In genomic region chr17:80969643-80970619, GRCm38 (mm10) we compare ENCODE assay signal across 9 mouse cellular contexts. TPM values are rescaled to one million over a fixed set of nuclear protein-coding genes. Genes with fewer than 3 reads are reported as not detected.
A peak's percentile ranks its signal among the peaks of the same experiment; 100 is the strongest.
DNase-seq lines count a peak whose midpoint lies in the region; ATAC-seq and TF ChIP-seq lines count a peak whose summit lies in the region.
"Had no signal": no experiment of that assay in that cellular context is flagged by ENCODE, and none has a peak within 500 bp of the region (broad histone marks: within the 10 kb centered on the region; RNA-seq: fewer than 3 reads in every experiment).

No protein-coding gene starts in this region.

- ATAC-seq in kidney, embryonic 16.5 days (ENCODE audit: low FRiP score, low TSS enrichment): peak; percentile 75
- peak; percentile 90 for ATAC-seq in midbrain, embryonic 16.5 days
- no peak for ATAC-seq in monocyte, adult 5-6 weeks (replicated peaks; ENCODE audit: insufficient number of reproducible peaks, low FRiP score, low TSS enrichment, poor library complexity, severe bottlenecking)

- peaks cover 43% of the 10 kb centered on the region for H3K4me1 ChIP-seq in kidney, embryonic 16.5 days (ENCODE audit: insufficient read depth, low read length)
- H3K4me1 ChIP-seq in cortical plate, adult 2 months (ENCODE audit: control insufficient read depth, insufficient read depth, low read length): peaks cover 6% of the 10 kb centered on the region; the same call in 1 of the 2 replicates
- H3K4me1 ChIP-seq in midbrain, embryonic 16.5 days (ENCODE audit: control insufficient read depth, insufficient read depth, low read length): peaks cover 30% of the 10 kb centered on the region
- H3K4me1 ChIP-seq: liver, embryonic 15.5 days had no signal

- no peak overlapping the region for H3K4me3 ChIP-seq in kidney, embryonic 16.5 days (ENCODE audit: low read length)
- H3K4me3 ChIP-seq in cortical plate, adult 2 months (ENCODE audit: insufficient read depth, low read length): peak overlapping the region; percentile 1; the same call in 1 of the 2 replicates
- no peak overlapping the region for H3K4me3 ChIP-seq in midbrain, embryonic 16.5 days (ENCODE audit: low read depth, low read length)
- H3K4me3 ChIP-seq: liver, embryonic 15.5 days had no signal

- no peaks in the 10 kb centered on the region for H3K36me3 ChIP-seq in kidney, embryonic 16.5 days (ENCODE audit: insufficient read depth, low read length)
- H3K36me3 ChIP-seq in midbrain, embryonic 16.5 days (ENCODE audit: control insufficient read depth, insufficient read depth, low read length): no peaks in the 10 kb centered on the region
- H3K36me3 ChIP-seq: liver, embryonic 15.5 days had no signal

- H3K9me3 ChIP-seq in kidney, embryonic 16.5 days (ENCODE audit: low read length): no peaks in the 10 kb centered on the region
- no peaks in the 10 kb centered on the region for H3K9me3 ChIP-seq in midbrain, embryonic 16.5 days (replicated peaks; ENCODE audit: control insufficient read depth, low read length, poor library complexity, severe bottlenecking)
- H3K9me3 ChIP-seq: liver, embryonic 15.5 days had no signal

- TF ChIP-seq POLR2A in cortical plate, adult 2 months (IDR thresholded peaks at IDR 0.05; ENCODE audit: extremely low read depth, insufficient read depth, low read length): no peak

- H3K4me2 ChIP-seq in kidney, embryonic 16.5 days (replicated peaks; ENCODE audit: low read depth, low read length): no peak overlapping the region
- H3K4me2 ChIP-seq in midbrain, embryonic 16.5 days (ENCODE audit: low read length): peak overlapping the region; percentile 27
- H3K4me2 ChIP-seq: liver, embryonic 15.5 days had no signal

- H3K27me3 ChIP-seq in kidney, embryonic 16.5 days (ENCODE audit: insufficient read depth, low read length): no peaks in the 10 kb centered on the region
- H3K27me3 ChIP-seq in midbrain, embryonic 16.5 days (ENCODE audit: control insufficient read depth, insufficient read depth, low read depth, low read length): no peaks in the 10 kb centered on the region
- H3K27me3 ChIP-seq: liver, embryonic 15.5 days had no signal

- 54% methylated on average over 18 of the region's 18 CpGs for WGBS in kidney, embryonic 16.5 days
- WGBS in midbrain, embryonic 16.5 days: 39% methylated on average over 18 of the region's 18 CpGs

- DNase-seq in kidney, adult 8-10 months: no peak
- peak; percentile 15 for DNase-seq in gastrocnemius, postnatal 25 days
- DNase-seq in layer of hippocampus, adult 9-11 months: peak; percentile 67
- DNase-seq in adrenal gland, adult (ENCODE audit: inconsistent age in 2 of 2, low spot score in 1 of 2): no peak

- H3K27ac ChIP-seq in kidney, embryonic 16.5 days (ENCODE audit: low read length): peak overlapping the region; percentile 9; the same call in 1 of the 2 replicates
- H3K27ac ChIP-seq in cortical plate, adult 2 months (ENCODE audit: insufficient read depth, low read length): no peak overlapping the region
- H3K27ac ChIP-seq in midbrain, embryonic 16.5 days (ENCODE audit: low read length): peak overlapping the region; percentile 44
- H3K27ac ChIP-seq: liver, embryonic 15.5 days had no signal

- no peak overlapping the region for H3K9ac ChIP-seq in kidney, embryonic 16.5 days (replicated peaks; ENCODE audit: low read length)
- 0 out of 2 replicates have a peak overlapping the region, but pooled peaks have one; percentile 6 for H3K9ac ChIP-seq in midbrain, embryonic 16.5 days (ENCODE audit: low read depth, low read length)
- H3K9ac ChIP-seq: liver, embryonic 15.5 days had no signal

- TF ChIP-seq CTCF in cortical plate, adult 2 months (IDR thresholded peaks at IDR 0.05; ENCODE audit: extremely low read depth, insufficient read depth, low read length): no peak

RNA-seq across cellular contexts. Expression of gene Tmem178, which starts 25.5 kb away (rescaled TPM):
- 16.8 and 17.8 TPM in 2 replicates for polyA plus RNA-seq in kidney, embryonic 16.5 days (2015; fragmentation: Nextera tagmentation; extraction: Ambion mirVana)
- polyA plus RNA-seq in cortical plate, adult 2 months (2012; rRNA removed): 100 and 104 TPM in 2 replicates
- total RNA-seq in gastrocnemius, postnatal 25 days (2021): under 1 TPM; 0.20 to 0.27 TPM
- polyA plus RNA-seq in midbrain, embryonic 16.5 days (2015; fragmentation: Nextera tagmentation; extraction: Ambion mirVana): 20.8 and 23.9 TPM in 2 replicates
- total RNA-seq in monocyte, adult 5-6 weeks (2017): not detected in 3 replicates

Comparison
In these comparisons a context has a peak if more than half of its experiments do, and no peak if none do; other contexts are left out.
1. DNase-seq: peak in gastrocnemius, postnatal 25 days (single experiment) and layer of hippocampus, adult 9-11 months (single experiment); none in kidney, adult 8-10 months (0 of 2) and adrenal gland, adult (0 of 2).